Mouse (Mus musculus) heart, postnatal 0 days (tissue): ENCODE data around the gene Ldlr. TPM values are rescaled to one million over a fixed set of nuclear protein-coding genes. Genes with fewer than 3 reads are reported as not detected.

Experiments used
- ATAC-seq: fragments of 200-750 bp; cut with Nextera tagmentation; 2 replicates; pipeline ENCODE4 v1.8.0; 2017; ENCODE audit warnings: low read depth, moderate number of reproducible peaks, moderate library complexity; ENCODE audit not compliant: insufficient read depth
- DNase-seq: peaks from one replicate; pipeline ENCODE4 v3.0.0-alpha.2; 2016; ENCODE audit warnings: low spot score
- H3K27ac ChIP-seq: fragments of 300-500 bp; sonication (generic); 2 replicates; pipeline ENCODE4 v1.5.1; 2014; ENCODE audit warnings: low read depth, mild to moderate bottlenecking
- H3K27me3 ChIP-seq: fragments of 300-500 bp; sonication (generic); 2 replicates; pipeline ENCODE4 v1.6.1; 2014; ENCODE audit warnings: low read length, mixed read lengths; ENCODE audit not compliant: control insufficient read depth, insufficient read depth
- H3K36me3 ChIP-seq: fragments of 300-500 bp; sonication (generic); replicated peaks from 2 replicates; pipeline ENCODE4 v1.6.1; 2014; ENCODE audit warnings: low read length, mixed read lengths; ENCODE audit not compliant: control insufficient read depth, insufficient read depth
- H3K4me1 ChIP-seq: fragments of 300-500 bp; sonication (generic); 2 replicates; pipeline ENCODE4 v1.6.1; 2014; ENCODE audit warnings: antibody characterized with exemption; ENCODE audit not compliant: control insufficient read depth, insufficient read depth
- H3K4me2 ChIP-seq: fragments of 300-500 bp; sonication (generic); 2 replicates; pipeline ENCODE4 v1.6.1; 2014; ENCODE audit warnings: low read depth, mild to moderate bottlenecking, low read length, moderate library complexity
- H3K4me3 ChIP-seq: fragments of 300-500 bp; sonication (generic); 2 replicates; pipeline ENCODE4 v1.5.1; 2014; ENCODE audit warnings: low read depth, low read length
- H3K9ac ChIP-seq: fragments of 300-500 bp; sonication (generic); replicated peaks from 2 replicates; pipeline ENCODE4 v1.6.1; 2014; ENCODE audit warnings: low read depth, low read length, mixed read lengths
- H3K9me3 ChIP-seq: fragments of 300-500 bp; sonication (generic); replicated peaks from 2 replicates; pipeline ENCODE4 v1.6.1; 2016; ENCODE audit warnings: low read length; ENCODE audit not compliant: control insufficient read depth
- CTCF ChIP-seq: IDR thresholded peaks from 2 replicates; pipeline ENCODE4 v1.5.1; 2016; ENCODE audit warnings: antibody characterized with exemption, control low read depth, low read depth
- EP300 ChIP-seq: IDR thresholded peaks from 2 replicates; pipeline ENCODE4 v1.6.1; 2016; ENCODE audit warnings: antibody characterized with exemption, low read depth
- WGBS: fragments of 180-500 bp; shearing (Covaris S2); extraction: QIAGEN DNeasy Blood & Tissue Kit; methylation state at CpG from one replicate; pipeline ENCODE4 v1.1.7; 2014; 5-methylcytosine and 5-hydroxymethylcytosine counted together
- polyA plus RNA-seq: library from polyadenylated mRNA; unstranded; fragments of >200 nt; fragmentation: Nextera tagmentation; extraction: Ambion mirVana; gene quantifications from 2 replicates; pipeline ENCODE4 v1.2.1, GENCODE M21; 2015
- total RNA-seq: library from RNA; depleted of rRNA; stranded (reverse); fragments of >200 nt; gene quantifications from 2 replicates; pipeline ENCODE4 v1.2.3, GENCODE M21; 2014; ENCODE audit warnings: low replicate concordance

Gene Ldlr
- total and polyA plus RNA-seq, 2 experiments from 2014 or later, result 10.9 to 36.8 TPM

DNA sequence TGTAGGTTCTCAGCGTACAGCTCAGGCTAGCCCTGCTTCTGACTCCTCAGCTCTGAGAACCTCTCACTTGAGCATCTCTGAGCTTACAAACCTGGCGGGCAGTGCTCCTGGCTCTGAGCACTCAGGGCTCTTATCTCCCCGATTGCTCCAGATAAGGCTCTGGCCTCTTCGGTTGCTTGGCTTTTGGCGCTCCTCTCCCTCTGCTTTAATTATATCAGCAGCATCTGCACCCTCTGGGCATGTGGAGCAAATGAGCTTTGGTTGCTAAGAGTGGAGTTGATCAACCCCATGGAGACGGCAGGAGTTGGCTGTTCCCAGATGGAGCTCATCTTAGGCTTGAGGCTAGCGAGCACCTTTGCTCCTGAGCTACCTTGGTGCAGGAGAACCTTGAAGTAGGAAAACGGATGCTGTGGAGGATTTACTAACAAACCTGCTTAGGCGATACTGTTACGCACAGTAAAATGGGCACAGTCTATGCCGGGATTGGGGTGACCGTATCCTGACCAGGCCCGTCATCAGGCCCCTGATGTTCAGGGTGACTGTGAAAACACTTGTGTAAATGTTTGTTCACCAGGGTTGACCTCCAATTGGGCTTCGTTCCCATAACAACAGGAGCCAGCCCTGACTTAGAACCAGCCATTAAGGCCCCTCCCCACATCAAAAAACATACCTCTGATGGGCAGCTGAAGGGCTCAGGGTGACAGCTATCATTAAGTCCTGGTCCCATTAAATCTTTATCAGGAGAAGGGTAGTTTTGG is 3.1 kb downstream of the Ldlr start:
- H3K9me3 ChIP-seq, result no peaks in the 10 kb centered on the region
- 73% methylated on average over 14 of the region's 14 CpGs for WGBS
- no peak overlapping the region for H3K9ac ChIP-seq
- H3K4me1 ChIP-seq, result peaks cover 31% of the 10 kb centered on the region
- H3K27ac ChIP-seq, result no peak overlapping the region
- H3K4me2 ChIP-seq, result peak overlapping the region; percentile 97; the same call in 1 of the 2 replicates
- H3K36me3 ChIP-seq, result peaks cover 6% of the 10 kb centered on the region
- no peak for TF ChIP-seq CTCF
- no peak for TF ChIP-seq EP300
- no peak overlapping the region for H3K4me3 ChIP-seq
- ATAC-seq (no peak), DNase-seq (no peak)
- no peaks in the 10 kb centered on the region for H3K27me3 ChIP-seq

DNA sequence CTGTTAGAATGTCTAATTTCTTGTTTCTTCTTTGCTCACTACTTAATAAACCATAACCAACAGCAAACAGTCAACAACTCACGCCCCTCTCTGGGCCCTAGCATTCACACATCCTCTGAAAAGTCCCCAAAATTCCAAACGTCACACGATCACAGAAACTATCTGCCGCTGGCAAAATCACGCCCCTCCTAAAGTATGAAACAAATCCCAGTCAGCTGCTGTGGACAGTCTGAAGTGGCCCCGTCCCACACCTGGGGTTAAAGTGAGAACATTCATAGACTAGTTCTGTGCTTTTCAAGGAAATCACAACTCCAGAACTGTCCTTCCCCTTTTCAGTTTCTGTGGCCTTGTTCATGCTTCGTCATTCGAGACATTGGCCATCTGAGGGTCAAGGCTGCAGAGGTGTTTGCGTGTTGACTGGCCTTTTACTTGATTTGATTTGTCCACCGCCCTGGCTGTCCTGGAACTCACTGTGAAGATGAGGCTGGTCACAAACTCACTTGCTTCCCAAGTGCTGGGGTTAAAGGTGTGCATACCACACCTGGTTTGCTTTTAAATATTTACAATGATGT is 5.1 kb downstream of the Ldlr start:
- ATAC-seq, result no peak
- Histone ChIP-seq H3K36me3 (peaks cover 24% of the 10 kb centered on the region), H3K4me2 (no peak overlapping the region), H3K9ac (no peak overlapping the region), H3K4me3 (no peak overlapping the region), H3K27ac (no peak overlapping the region), H3K27me3 (no peaks in the 10 kb centered on the region), H3K9me3 (no peaks in the 10 kb centered on the region), H3K4me1 (peaks cover 23% of the 10 kb centered on the region)
- no peak for DNase-seq
- TF ChIP-seq CTCF (no peak), EP300 (no peak)
- 80% methylated on average over 10 of the region's 10 CpGs for WGBS

DNA sequence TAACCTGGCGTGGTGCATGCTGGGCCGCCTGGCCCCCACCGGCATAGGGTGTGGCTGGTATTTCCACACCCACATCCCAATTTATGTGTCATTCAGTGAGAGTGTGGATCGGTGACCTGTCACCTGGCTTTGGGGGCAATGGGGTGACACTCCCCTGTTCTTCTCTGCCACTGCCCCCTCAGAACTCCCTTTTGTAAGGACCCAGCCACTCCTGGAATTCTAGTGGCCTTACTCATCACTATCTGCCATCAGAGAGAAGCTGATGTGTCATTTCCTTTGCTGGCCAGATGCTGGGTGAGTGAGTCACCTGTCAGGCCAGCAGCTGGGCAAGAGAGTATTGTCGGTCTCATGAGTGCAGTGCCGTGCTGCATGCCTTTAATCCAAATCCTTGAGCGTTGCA is 6.0 kb downstream of the Ldlr start:
- no peak for DNase-seq
- 53% methylated on average over 7 of the region's 7 CpGs for WGBS
- no peak overlapping the region for H3K9ac ChIP-seq

DNA sequence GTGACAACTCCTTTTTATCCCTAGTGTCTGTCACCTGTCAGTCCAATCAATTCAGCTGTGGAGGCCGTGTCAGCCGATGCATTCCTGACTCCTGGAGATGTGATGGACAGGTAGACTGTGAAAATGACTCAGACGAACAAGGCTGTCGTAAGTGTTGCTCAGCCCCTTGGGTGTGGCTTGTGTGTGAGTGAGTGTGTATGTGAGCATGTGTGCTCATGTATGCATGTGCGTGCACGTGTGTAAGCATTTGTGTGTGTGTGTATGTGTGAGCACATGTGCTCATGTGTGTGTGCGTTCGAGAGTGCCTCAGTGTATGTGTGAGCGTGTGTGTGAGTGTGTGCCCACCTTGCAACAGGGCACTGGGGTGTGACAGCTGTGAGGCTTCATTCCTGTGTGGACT is 9.0 kb downstream of the Ldlr start:
- 89% methylated on average over 9 of the region's 9 CpGs for WGBS
- no peak overlapping the region for H3K4me2 ChIP-seq
- ATAC-seq, result no peak
- H3K36me3 ChIP-seq, result peaks cover 63% of the 10 kb centered on the region
- H3K27ac ChIP-seq, result no peak overlapping the region
- H3K4me3 ChIP-seq, result no peak overlapping the region
- no peaks in the 10 kb centered on the region for H3K27me3 ChIP-seq
- no peak for DNase-seq
- no peaks in the 10 kb centered on the region for H3K9me3 ChIP-seq
- H3K9ac ChIP-seq, result no peak overlapping the region
- peaks cover 8% of the 10 kb centered on the region; the same call in 1 of the 2 replicates for H3K4me1 ChIP-seq
- no peak for TF ChIP-seq EP300
- no peak for TF ChIP-seq CTCF

More for the DNA sequence above, 6.0 kb downstream of the Ldlr start:
- Histone ChIP-seq H3K4me3 (no peak overlapping the region), H3K27me3 (no peaks in the 10 kb centered on the region), H3K4me2 (no peak overlapping the region), H3K9me3 (no peaks in the 10 kb centered on the region), H3K36me3 (peaks cover 33% of the 10 kb centered on the region), H3K4me1 (peaks cover 23% of the 10 kb centered on the region), H3K27ac (0 out of 2 replicates have a peak overlapping the region, but pooled peaks have one; percentile 9)
- no peak for TF ChIP-seq CTCF
- TF ChIP-seq EP300, result no peak
- ATAC-seq, result no peak

DNA sequence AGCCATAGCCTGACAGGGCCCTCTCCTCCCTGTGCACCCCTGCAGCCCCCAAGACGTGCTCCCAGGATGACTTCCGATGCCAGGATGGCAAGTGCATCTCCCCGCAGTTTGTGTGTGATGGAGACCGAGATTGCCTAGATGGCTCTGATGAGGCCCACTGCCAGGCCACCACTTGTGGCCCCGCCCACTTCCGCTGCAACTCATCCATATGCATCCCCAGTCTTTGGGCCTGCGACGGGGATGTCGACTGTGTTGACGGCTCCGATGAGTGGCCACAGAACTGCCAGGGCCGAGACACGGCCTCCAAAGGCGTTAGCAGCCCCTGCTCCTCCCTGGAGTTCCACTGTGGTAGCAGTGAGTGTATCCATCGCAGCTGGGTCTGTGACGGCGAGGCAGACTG is 10.2 kb downstream of the Ldlr start:
- peaks cover 8% of the 10 kb centered on the region; the same call in 1 of the 2 replicates for H3K4me1 ChIP-seq
- ATAC-seq (no peak), DNase-seq (no peak)
- no peak overlapping the region for H3K4me2 ChIP-seq
- H3K9me3 ChIP-seq, result no peaks in the 10 kb centered on the region
- H3K27ac ChIP-seq, result no peak overlapping the region
- no peak for TF ChIP-seq EP300
- no peak for TF ChIP-seq CTCF
- H3K4me3 ChIP-seq, result no peak overlapping the region
- peaks cover 73% of the 10 kb centered on the region for H3K36me3 ChIP-seq
- no peak overlapping the region for H3K9ac ChIP-seq
- 83% methylated on average over 17 of the region's 17 CpGs for WGBS
- H3K27me3 ChIP-seq, result no peaks in the 10 kb centered on the region
